Mouse (Mus musculus) forebrain, embryonic 14.5 days (tissue): ENCODE results near the gene Prkag1. TPM values are rescaled to one million over a fixed set of nuclear protein-coding genes. Genes with fewer than 3 reads are reported as not detected.

Experiments used
- ATAC-seq: fragments of 200-750 bp; cut with Nextera tagmentation; 2 replicates; pipeline ENCODE4 v1.8.0; 2017; ENCODE audit warnings: mild to moderate bottlenecking, moderate library complexity
- DNase-seq: peaks from one replicate; pipeline ENCODE4 v3.0.0-alpha.2; 2015; ENCODE audit warnings: low spot score
- H3K27ac ChIP-seq: fragments of 300-500 bp; sonication (generic); 2 replicates; pipeline ENCODE4 v1.5.1; 2014; ENCODE audit warnings: low read depth, mild to moderate bottlenecking, control low read depth, low read length, moderate library complexity
- H3K27me3 ChIP-seq: fragments of 300-500 bp; sonication (generic); replicated peaks from 2 replicates; pipeline ENCODE4 v1.6.1; 2014; ENCODE audit warnings: low read length, control low read depth, mixed read lengths; ENCODE audit not compliant: control insufficient read depth, insufficient read depth
- H3K36me3 ChIP-seq: fragments of 300-500 bp; sonication (generic); 2 replicates; pipeline ENCODE4 v1.6.1; 2014; ENCODE audit warnings: low read length, control low read depth; ENCODE audit not compliant: control insufficient read depth, insufficient read depth
- H3K4me1 ChIP-seq: fragments of 300-500 bp; sonication (generic); 2 replicates; pipeline ENCODE4 v1.6.1; 2014; ENCODE audit warnings: antibody characterized with exemption, low read length, control low read depth; ENCODE audit not compliant: control insufficient read depth, insufficient read depth
- H3K4me2 ChIP-seq: fragments of 300-500 bp; sonication (generic); 2 replicates; pipeline ENCODE4 v1.6.1; 2014; ENCODE audit warnings: mild to moderate bottlenecking, control low read depth, low read length
- H3K4me3 ChIP-seq: fragments of 300-500 bp; sonication (generic); 2 replicates; pipeline ENCODE4 v1.5.1; 2014; ENCODE audit warnings: low read depth, low read length, control low read depth
- H3K9ac ChIP-seq: fragments of 300-500 bp; sonication (generic); 2 replicates; pipeline ENCODE4 v1.6.1; 2014; ENCODE audit warnings: mild to moderate bottlenecking, low read length, control low read depth, moderate library complexity
- H3K9me3 ChIP-seq: fragments of 300-500 bp; sonication (generic); replicated peaks from 2 replicates; pipeline ENCODE4 v1.6.1; 2016; ENCODE audit warnings: low read length, control low read depth, mixed read lengths; ENCODE audit not compliant: control insufficient read depth
- WGBS: fragments of 180-500 bp; shearing (Covaris S2); extraction: QIAGEN DNeasy Blood & Tissue Kit; methylation state at CpG from one replicate; pipeline ENCODE4 v1.1.7; 2014; 5-methylcytosine and 5-hydroxymethylcytosine counted together
- polyA plus RNA-seq: library from polyadenylated mRNA; unstranded; fragments of >200 nt; fragmentation: Nextera tagmentation; extraction: Ambion mirVana; gene quantifications from 2 replicates; pipeline ENCODE4 v1.2.1, GENCODE M21; 2014

The Prkag1 gene
- polyA plus RNA-seq, 1 experiment from 2014 or later: 82.1 TPM

DNA sequence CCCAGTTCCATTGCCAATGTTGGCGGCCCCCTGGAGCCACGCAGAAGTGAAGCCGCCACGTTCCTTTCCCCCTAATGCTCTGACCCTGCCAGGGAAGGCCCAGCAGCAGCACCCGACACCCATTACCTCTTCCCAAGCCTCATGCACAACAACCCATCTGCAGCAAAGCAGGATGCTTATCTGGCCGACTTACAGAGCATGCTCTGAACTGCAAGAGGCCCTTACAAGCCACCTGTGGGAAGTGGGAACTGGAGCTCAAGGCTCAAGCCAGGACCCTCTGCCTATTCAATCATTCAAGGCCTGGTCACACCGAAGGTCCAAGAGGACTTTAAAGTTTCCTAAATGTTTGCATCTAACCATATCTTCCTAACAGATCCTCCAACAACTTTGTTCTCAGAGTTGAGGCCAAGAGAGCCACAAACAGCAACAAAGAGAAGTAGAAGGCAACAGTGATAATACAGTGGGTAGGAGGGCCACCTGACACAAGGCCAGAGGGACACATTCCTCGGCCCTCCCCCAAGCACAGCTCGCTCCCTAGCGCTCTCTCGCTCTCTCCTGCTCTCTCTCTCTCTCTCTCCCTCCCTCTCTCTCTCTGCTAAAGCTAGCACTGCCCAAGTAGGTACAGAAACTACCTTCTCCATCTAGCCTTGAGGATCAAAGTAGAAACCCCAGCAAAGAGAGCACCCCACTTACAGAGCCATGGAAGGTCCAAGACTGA lies 37.2 kb upstream of the Prkag1 start:
- H3K36me3 ChIP-seq: peaks cover 32% of the 10 kb centered on the region
- peak overlapping the region; percentile 99 for H3K4me2 ChIP-seq
- 37% methylated on average over 11 of the region's 11 CpGs for WGBS
- no peaks in the 10 kb centered on the region for H3K9me3 ChIP-seq
- DNase-seq: no peak
- peaks cover 27% of the 10 kb centered on the region for H3K4me1 ChIP-seq
- peak overlapping the region; percentile 99 for H3K4me3 ChIP-seq
- H3K27me3 ChIP-seq: no peaks in the 10 kb centered on the region
- no peak for ATAC-seq
- H3K27ac ChIP-seq: no peak overlapping the region
- peak overlapping the region; percentile 99 for H3K9ac ChIP-seq

DNA sequence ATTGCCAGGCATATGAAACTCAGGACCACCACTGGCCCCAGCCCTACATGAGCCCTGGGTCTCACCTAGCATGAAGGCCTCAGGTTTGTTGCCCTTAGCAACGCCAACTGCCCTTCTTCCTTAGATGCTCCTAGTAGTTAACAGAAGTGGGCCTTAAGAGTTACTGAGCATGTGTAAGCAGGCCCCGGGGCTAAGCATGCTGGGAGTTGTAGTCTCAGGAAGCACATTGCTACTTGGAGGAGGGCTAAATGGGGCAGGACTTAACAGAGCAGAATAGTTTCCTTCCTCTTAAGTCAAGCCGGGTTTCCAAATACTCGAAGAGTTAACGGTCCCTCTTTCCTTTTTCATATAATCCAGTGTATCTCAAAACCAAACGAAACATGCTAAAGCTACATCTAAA lies 36.0 kb upstream of the Prkag1 start:
- H3K9ac ChIP-seq: no peak overlapping the region
- peaks cover 44% of the 10 kb centered on the region for H3K36me3 ChIP-seq

DNA sequence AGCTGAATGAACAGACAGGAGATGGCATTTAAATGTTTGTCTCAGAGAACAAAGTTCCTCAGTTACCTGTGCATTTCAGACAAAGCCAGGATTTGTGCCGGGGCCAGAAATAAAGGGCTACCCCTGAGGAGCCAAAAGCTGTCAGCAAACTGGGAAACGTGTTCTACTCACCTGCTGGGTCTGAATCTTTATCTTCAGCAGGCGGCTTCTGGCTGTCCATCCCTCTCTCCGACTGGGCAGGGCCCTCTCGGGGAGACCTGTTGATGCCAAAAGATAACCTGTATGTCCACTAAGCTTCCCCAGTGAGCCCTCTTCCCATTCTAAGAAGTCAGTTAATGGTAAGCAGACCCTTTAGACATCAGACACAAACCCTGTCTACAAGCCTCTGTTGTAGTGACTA lies 35.2 kb upstream of the Prkag1 start:
- Histone ChIP-seq H3K9ac (no peak overlapping the region), H3K27ac (no peak overlapping the region), H3K4me2 (no peak overlapping the region), H3K9me3 (no peaks in the 10 kb centered on the region), H3K4me1 (peaks cover 24% of the 10 kb centered on the region), H3K4me3 (no peak overlapping the region), H3K27me3 (no peaks in the 10 kb centered on the region), H3K36me3 (peaks cover 52% of the 10 kb centered on the region)
- ATAC-seq (no peak), DNase-seq (no peak)
- 84% methylated on average over 5 of the region's 5 CpGs for WGBS

More for the DNA sequence above, 36.0 kb upstream of the Prkag1 start:
- DNase-seq: peak; percentile 66
- no peak for ATAC-seq
- no peak overlapping the region for H3K27ac ChIP-seq
- peaks cover 24% of the 10 kb centered on the region for H3K4me1 ChIP-seq
- no peaks in the 10 kb centered on the region for H3K27me3 ChIP-seq
- H3K4me3 ChIP-seq: no peak overlapping the region
- WGBS: 77% methylated on average over 6 of the region's 6 CpGs
- H3K9me3 ChIP-seq: no peaks in the 10 kb centered on the region
- H3K4me2 ChIP-seq: peak overlapping the region; percentile 99

DNA sequence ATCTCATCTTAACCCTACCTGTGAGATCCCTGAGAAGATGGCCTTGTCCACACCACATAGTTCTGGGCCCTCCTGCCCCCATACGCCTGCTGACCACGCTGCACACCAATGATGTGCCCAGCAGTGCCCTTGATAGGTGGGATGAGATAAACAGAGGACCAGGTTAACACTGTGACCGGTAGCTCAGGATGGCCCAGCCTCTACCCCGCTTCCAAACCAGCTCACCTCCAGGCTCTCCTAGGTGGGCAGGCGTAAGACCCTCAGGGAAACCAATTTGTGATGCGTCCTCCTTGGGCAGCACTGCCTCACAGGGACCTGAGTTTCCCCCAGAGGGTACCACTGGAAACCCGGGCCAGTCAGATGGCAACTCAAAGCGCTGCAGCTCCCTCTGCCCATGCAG lies 34.5 kb upstream of the Prkag1 start:
- Histone ChIP-seq H3K36me3 (peaks cover 59% of the 10 kb centered on the region), H3K9ac (no peak overlapping the region), H3K27ac (no peak overlapping the region), H3K4me3 (no peak overlapping the region), H3K9me3 (no peaks in the 10 kb centered on the region), H3K4me2 (no peak overlapping the region), H3K4me1 (peaks cover 24% of the 10 kb centered on the region), H3K27me3 (no peaks in the 10 kb centered on the region)
- ATAC-seq (no peak), DNase-seq (no peak)
- 90% methylated on average over 8 of the region's 8 CpGs for WGBS

DNA sequence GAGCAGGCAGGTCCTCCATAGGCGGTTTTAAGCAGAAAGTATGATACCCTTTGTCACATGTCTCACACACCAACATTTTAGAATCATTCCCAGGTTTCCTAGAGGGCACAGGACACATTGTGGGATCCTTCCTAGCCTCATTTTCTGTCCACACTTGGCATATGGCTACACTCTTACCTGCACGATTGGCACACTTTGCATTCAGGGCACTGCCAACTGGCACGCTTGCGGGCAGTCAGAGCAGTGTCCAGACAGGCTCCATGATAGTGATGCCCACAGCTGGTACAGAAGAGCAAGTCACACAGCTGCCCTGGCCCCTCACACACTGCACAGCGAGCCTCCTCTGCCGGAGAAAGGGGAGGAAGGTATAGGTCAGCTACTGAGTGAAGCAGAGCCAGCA lies 33.6 kb upstream of the Prkag1 start:
- H3K4me1 ChIP-seq: peaks cover 24% of the 10 kb centered on the region
- WGBS: 92% methylated on average over 6 of the region's 6 CpGs
- no peak overlapping the region for H3K4me2 ChIP-seq
- H3K4me3 ChIP-seq: no peak overlapping the region
- no peaks in the 10 kb centered on the region for H3K27me3 ChIP-seq
- H3K9ac ChIP-seq: no peak overlapping the region
- H3K9me3 ChIP-seq: no peaks in the 10 kb centered on the region
- DNase-seq (no peak), ATAC-seq (no peak)
- peaks cover 68% of the 10 kb centered on the region for H3K36me3 ChIP-seq
- H3K27ac ChIP-seq: no peak overlapping the region

DNA sequence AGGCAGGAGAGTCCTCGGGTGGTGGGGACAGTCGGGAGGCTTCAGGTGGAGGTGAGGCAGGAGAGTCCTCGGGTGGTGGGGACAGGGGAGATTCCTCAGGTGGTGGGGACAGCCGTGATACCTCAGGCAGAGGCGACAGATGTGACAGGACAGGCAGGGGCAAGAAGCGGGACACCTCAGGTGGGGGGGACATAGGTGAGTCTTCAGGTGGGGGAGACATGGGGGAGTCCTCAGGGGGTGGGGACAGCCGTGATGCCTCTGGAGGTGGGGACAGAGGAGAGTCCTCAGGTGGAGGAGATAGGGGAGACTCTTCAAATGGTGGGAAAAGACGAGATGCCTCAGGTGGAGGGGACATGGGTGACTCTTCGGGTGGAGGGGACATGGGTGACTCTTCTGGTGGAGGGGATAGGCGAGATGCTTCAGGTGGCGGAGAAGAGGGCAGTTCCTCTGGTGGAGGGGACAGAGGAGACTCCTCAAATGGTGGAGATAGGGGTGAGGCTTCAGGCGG lies 32.2 kb upstream of the Prkag1 start:
- ATAC-seq (no peak), DNase-seq (no peak)
- Histone ChIP-seq H3K4me1 (peaks cover 10% of the 10 kb centered on the region), H3K27me3 (no peaks in the 10 kb centered on the region), H3K4me2 (no peak overlapping the region), H3K4me3 (no peak overlapping the region), H3K36me3 (peaks cover 82% of the 10 kb centered on the region), H3K9ac (no peak overlapping the region), H3K9me3 (no peaks in the 10 kb centered on the region), H3K27ac (no peak overlapping the region)
- 89% methylated on average over 12 of the region's 12 CpGs for WGBS

DNA sequence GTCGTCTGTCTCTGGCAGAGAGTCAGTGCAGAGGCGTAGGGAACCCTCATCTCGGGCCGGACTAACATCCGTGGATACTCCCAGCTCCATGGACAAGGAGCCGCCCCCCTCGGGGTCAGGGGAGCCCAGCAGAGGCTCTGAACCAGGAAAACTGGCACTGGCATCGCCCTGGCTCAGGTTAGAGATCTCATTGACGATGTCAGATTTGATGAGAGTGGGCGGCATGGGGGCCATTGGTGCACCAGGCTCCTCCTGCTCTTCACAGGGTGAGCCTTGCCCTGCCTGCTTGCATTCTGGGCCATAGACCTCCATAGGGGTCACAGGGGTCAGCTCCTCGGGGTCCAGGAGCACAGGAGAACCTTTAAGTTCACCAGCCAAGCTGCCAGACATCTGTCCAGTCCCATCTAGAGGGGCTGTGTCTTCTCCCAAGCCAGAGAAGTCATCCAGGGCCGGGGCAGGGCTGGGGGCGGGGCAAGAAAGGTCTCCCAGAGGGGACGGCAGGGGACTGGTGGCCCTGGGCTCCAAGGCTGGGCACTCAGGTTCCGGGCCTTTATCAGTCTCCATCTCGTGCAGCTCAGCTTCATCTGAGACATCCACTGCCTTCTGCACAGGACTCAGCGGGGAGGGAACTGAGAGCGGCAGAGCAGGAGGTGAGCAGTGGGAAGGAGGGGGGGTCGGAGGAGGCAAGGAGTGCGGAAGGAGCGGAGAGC lies 30.5 kb upstream of the Prkag1 start:
- DNase-seq (no peak), ATAC-seq (no peak)
- H3K27ac ChIP-seq: no peak overlapping the region
- no peaks in the 10 kb centered on the region for H3K4me1 ChIP-seq
- peaks cover 99% of the 10 kb centered on the region for H3K36me3 ChIP-seq
- WGBS: 87% methylated on average over 21 of the region's 21 CpGs
- no peak overlapping the region for H3K4me3 ChIP-seq
- H3K4me2 ChIP-seq: no peak overlapping the region
- H3K27me3 ChIP-seq: no peaks in the 10 kb centered on the region
- no peak overlapping the region for H3K9ac ChIP-seq
- no peaks in the 10 kb centered on the region for H3K9me3 ChIP-seq

DNA sequence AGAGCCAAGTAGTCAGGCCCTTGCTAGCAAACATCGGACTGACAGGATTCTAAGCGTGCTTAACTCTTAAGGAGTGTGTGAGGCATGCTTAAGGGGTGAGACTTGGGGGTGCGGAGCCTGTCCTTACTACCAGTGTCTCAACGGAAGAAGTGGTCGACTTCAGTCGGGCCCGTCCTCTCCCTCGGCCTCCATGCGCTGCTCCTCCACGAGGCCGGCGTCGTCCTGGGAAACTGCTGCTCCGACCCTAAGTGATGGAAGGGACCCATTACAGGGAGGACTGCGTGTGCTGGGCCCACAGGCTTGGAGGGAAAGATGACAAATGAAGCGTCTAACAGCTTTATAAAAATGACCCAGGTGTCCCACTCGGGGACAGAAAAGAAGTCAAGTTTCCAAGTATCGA lies 29.6 kb upstream of the Prkag1 start:
- no peak for DNase-seq
- no peaks in the 10 kb centered on the region for H3K27me3 ChIP-seq
- WGBS: 93% methylated on average over 18 of the region's 18 CpGs
- ATAC-seq: no peak
- no peak overlapping the region for H3K27ac ChIP-seq
- H3K9ac ChIP-seq: no peak overlapping the region
- no peak overlapping the region for H3K4me3 ChIP-seq
- peaks cover 100% of the 10 kb centered on the region for H3K36me3 ChIP-seq
- no peaks in the 10 kb centered on the region for H3K9me3 ChIP-seq
- H3K4me1 ChIP-seq: no peaks in the 10 kb centered on the region
- no peak overlapping the region for H3K4me2 ChIP-seq
